Mouse (Mus musculus) embryonic facial prominence, embryonic 14.5 days (tissue): ENCODE measurements around the gene Baz2b. TPM values are rescaled to one million over a fixed set of nuclear protein-coding genes. Genes with fewer than 3 reads are reported as not detected.

Experiments used
- ATAC-seq: fragments of 200-750 bp; cut with Nextera tagmentation; 2 replicates; pipeline ENCODE4 v1.8.0; 2017; ENCODE audit warnings: low read depth, moderate number of reproducible peaks, moderate TSS enrichment
- DNase-seq: peaks from one replicate; pipeline ENCODE4 v3.0.0-alpha.2; 2015; ENCODE audit warnings: low spot score
- H3K27ac ChIP-seq: fragments of 300-500 bp; sonication (generic); replicated peaks from 2 replicates; pipeline ENCODE4 v1.5.1; 2014; ENCODE audit warnings: low read depth, mild to moderate bottlenecking, low read length, moderate library complexity
- H3K27me3 ChIP-seq: fragments of 300-500 bp; sonication (generic); replicated peaks from 2 replicates; pipeline ENCODE4 v1.6.1; 2014; ENCODE audit warnings: low read length; ENCODE audit not compliant: control insufficient read depth, insufficient read depth
- H3K36me3 ChIP-seq: fragments of 300-500 bp; sonication (generic); 2 replicates; pipeline ENCODE4 v1.6.1; 2014; ENCODE audit warnings: low read length, mixed read lengths; ENCODE audit not compliant: control insufficient read depth, insufficient read depth
- H3K4me1 ChIP-seq: fragments of 300-500 bp; sonication (generic); 2 replicates; pipeline ENCODE4 v1.6.1; 2014; ENCODE audit warnings: antibody characterized with exemption, low read length; ENCODE audit not compliant: control insufficient read depth, insufficient read depth
- H3K4me2 ChIP-seq: fragments of 300-500 bp; sonication (generic); 2 replicates; pipeline ENCODE4 v1.6.1; 2014; ENCODE audit warnings: low read depth, mild to moderate bottlenecking, low read length, moderate library complexity, mixed read lengths
- H3K4me3 ChIP-seq: fragments of 300-500 bp; sonication (generic); 2 replicates; pipeline ENCODE4 v1.5.1; 2014; ENCODE audit warnings: low read depth, mild to moderate bottlenecking, low read length
- H3K9ac ChIP-seq: fragments of 300-500 bp; sonication (generic); 2 replicates; pipeline ENCODE4 v1.6.1; 2014; ENCODE audit warnings: low read depth, mild to moderate bottlenecking, low read length, moderate library complexity, mixed read lengths
- H3K9me3 ChIP-seq: fragments of 300-500 bp; sonication (generic); 2 replicates; pipeline ENCODE4 v1.6.1; 2016; ENCODE audit warnings: low read length; ENCODE audit not compliant: control insufficient read depth
- WGBS: fragments of 180-500 bp; shearing (Covaris S2); extraction: QIAGEN DNeasy Blood & Tissue Kit; methylation state at CpG from one replicate; pipeline ENCODE4 v1.1.7; 2014; 5-methylcytosine and 5-hydroxymethylcytosine counted together
- polyA plus RNA-seq: library from polyadenylated mRNA; unstranded; fragments of >200 nt; fragmentation: Nextera tagmentation; extraction: Ambion mirVana; gene quantifications from 2 replicates; pipeline ENCODE4 v1.2.1, GENCODE M21; 2014

Gene Baz2b
- polyA plus RNA-seq, 1 experiment from 2014 or later, result 44.1 TPM

DNA sequence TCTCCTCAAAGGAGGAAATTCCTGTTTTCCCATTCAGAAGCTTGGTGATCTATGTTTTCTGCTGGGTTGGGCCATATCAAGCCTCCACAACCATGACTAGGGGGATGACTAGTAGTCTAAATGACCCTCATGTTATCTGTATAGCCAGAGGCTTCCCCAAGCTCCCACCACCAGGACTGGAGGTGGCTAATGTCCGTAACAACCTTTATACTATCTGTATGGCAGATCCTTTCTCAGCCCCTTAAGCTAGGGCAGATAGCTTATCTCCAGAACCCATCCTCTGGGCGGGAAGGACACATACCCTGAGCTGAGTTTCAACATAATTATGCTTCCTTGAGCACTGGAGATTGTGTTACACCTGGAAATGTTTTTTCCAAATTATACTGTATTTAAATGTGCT is 45.9 kb downstream of the Baz2b start:
- no peaks in the 10 kb centered on the region for H3K9me3 ChIP-seq
- 79% methylated on average over 2 of the region's 2 CpGs for WGBS
- H3K4me3 ChIP-seq, result no peak overlapping the region
- H3K36me3 ChIP-seq, result no peaks in the 10 kb centered on the region
- H3K4me2 ChIP-seq, result no peak overlapping the region
- no peaks in the 10 kb centered on the region for H3K27me3 ChIP-seq
- ATAC-seq, result no peak
- DNase-seq, result no peak
- H3K4me1 ChIP-seq, result no peaks in the 10 kb centered on the region
- no peak overlapping the region for H3K27ac ChIP-seq
- no peak overlapping the region for H3K9ac ChIP-seq

DNA sequence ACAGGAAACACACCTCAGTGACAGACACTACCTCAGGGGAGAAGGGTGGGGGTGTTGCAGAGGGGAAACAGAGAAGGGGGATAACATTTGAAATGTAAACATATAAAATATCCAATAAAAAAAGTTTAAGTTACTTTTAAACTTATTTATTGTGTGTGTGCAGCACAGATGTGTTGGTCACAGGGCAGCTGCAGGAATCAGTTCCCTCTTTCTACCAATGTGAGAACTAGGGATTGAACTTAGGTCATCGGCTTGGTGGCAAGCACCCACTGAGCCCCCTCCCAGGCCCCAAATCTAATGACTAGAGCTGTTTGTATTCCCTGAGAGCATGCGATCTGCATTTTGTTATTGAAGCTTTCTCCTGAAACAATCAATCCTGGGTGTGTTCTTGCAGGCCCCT is 57.2 kb downstream of the Baz2b start:
- Histone ChIP-seq H3K27me3 (no peaks in the 10 kb centered on the region), H3K36me3 (no peaks in the 10 kb centered on the region), H3K27ac (no peak overlapping the region), H3K9ac (no peak overlapping the region), H3K4me2 (no peak overlapping the region), H3K9me3 (no peaks in the 10 kb centered on the region), H3K4me1 (no peaks in the 10 kb centered on the region; the same call in 1 of the 2 replicates), H3K4me3 (no peak overlapping the region)
- ATAC-seq (no peak), DNase-seq (no peak)
- 87% methylated on average over 2 of the region's 2 CpGs for WGBS

DNA sequence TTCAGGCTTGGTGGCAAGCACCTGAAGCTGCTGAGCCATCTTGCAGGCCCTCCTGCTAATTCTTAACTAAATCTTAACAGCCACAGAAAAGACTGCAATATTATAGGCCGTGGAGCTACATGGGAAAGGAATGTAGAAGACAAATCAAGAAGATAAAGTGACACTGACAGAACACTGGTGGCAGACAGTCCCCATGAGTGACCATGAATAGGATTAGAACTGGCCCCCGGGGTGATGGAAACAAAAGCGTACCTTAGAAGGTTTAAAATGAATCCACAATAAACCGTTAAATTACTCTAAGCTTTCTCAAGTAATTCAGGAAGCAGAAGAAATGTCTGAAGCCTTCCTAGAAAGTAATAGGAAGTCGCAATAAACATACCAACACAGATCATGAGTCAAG is 61.0 kb downstream of the Baz2b start:
- H3K9ac ChIP-seq, result no peak overlapping the region
- H3K4me3 ChIP-seq, result no peak overlapping the region
- no peak overlapping the region for H3K4me2 ChIP-seq
- H3K27me3 ChIP-seq, result no peaks in the 10 kb centered on the region
- WGBS, result 63% methylated on average over 5 of the region's 5 CpGs
- H3K4me1 ChIP-seq, result peaks cover 3% of the 10 kb centered on the region; the same call in 1 of the 2 replicates
- ATAC-seq (no peak), DNase-seq (no peak)
- H3K27ac ChIP-seq, result no peak overlapping the region
- no peaks in the 10 kb centered on the region for H3K9me3 ChIP-seq
- no peaks in the 10 kb centered on the region for H3K36me3 ChIP-seq

DNA sequence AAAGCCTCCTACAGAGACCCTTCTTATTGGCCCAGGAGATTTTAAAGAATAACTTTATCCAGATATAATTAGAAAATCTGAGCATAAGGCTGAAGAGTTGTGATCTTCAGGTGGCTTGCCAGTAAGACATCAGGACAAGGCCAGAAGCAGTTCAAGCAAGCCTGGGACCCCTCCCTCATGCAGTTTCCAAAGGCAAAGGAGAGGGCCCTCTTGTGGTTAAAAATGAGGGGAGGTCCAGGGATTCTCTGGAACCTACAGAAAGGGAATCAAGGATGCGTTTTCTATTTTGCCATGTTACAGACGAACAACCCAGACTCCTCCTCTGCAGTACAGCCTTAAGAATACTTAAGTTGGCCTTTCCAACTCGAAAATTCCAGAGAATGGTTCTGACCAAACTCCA is 62.2 kb downstream of the Baz2b start:
- no peak overlapping the region for H3K27ac ChIP-seq
- no peaks in the 10 kb centered on the region for H3K27me3 ChIP-seq
- no peak overlapping the region for H3K4me2 ChIP-seq
- no peak for DNase-seq
- no peak overlapping the region for H3K9ac ChIP-seq
- peaks cover 3% of the 10 kb centered on the region; the same call in 1 of the 2 replicates for H3K4me1 ChIP-seq
- 49% methylated on average over 3 of the region's 3 CpGs for WGBS
- no peak for ATAC-seq
- no peaks in the 10 kb centered on the region for H3K9me3 ChIP-seq
- H3K36me3 ChIP-seq, result no peaks in the 10 kb centered on the region
- H3K4me3 ChIP-seq, result no peak overlapping the region

DNA sequence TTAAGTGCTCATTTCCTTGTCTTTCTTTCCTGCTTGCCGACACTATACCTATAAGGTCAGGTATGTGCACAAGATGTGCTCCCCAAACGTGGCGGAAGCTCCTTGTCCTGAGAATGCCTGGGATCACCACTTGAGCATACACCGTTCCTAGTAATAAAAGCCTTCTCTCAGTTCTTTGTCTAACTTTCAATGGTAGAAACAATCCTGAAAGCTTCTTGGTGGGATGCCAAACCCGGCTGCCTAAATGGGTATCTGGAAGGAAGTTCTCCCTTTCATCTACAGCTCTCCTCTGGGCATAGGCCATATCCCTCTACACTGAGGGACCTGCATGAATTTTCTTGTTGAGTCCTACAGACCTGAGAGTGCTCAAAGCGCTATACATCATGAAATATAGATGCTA is 63.9 kb downstream of the Baz2b start:
- Histone ChIP-seq H3K27ac (no peak overlapping the region), H3K9me3 (no peaks in the 10 kb centered on the region), H3K9ac (no peak overlapping the region), H3K36me3 (no peaks in the 10 kb centered on the region), H3K4me1 (peaks cover 3% of the 10 kb centered on the region; the same call in 1 of the 2 replicates), H3K4me2 (no peak overlapping the region), H3K4me3 (no peak overlapping the region), H3K27me3 (no peaks in the 10 kb centered on the region)
- DNase-seq (peak; percentile 79), ATAC-seq (peak; percentile 67; the same call in 1 of the 2 replicates)
- WGBS, result 62% methylated on average over 6 of the region's 6 CpGs

DNA sequence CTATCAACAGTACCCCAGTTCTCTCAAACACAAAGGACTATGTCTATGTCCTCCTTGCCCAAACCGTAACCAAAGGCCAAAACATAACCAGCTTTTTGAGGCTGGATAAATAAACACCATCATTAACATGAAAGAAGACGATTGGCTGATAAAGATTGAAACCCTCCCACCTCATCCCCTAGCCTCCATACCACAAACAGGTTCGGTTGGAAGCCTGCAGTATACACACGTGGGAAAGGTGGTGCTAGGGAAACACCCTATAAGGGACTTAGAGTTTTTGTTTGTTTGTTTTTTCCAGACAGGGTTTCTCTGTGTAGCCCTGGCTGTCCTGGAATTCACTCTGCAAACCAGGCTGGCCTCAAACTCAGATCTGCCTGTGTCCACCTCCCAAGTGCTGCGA is 66.3 kb downstream of the Baz2b start:
- H3K9me3 ChIP-seq, result no peaks in the 10 kb centered on the region
- H3K4me2 ChIP-seq, result no peak overlapping the region
- no peak for DNase-seq
- H3K27ac ChIP-seq, result no peak overlapping the region
- peaks cover 3% of the 10 kb centered on the region; the same call in 1 of the 2 replicates for H3K4me1 ChIP-seq
- no peak overlapping the region for H3K9ac ChIP-seq
- H3K36me3 ChIP-seq, result no peaks in the 10 kb centered on the region
- no peaks in the 10 kb centered on the region for H3K27me3 ChIP-seq
- no peak overlapping the region for H3K4me3 ChIP-seq
- WGBS, result 51% methylated on average over 5 of the region's 5 CpGs
- no peak for ATAC-seq

DNA sequence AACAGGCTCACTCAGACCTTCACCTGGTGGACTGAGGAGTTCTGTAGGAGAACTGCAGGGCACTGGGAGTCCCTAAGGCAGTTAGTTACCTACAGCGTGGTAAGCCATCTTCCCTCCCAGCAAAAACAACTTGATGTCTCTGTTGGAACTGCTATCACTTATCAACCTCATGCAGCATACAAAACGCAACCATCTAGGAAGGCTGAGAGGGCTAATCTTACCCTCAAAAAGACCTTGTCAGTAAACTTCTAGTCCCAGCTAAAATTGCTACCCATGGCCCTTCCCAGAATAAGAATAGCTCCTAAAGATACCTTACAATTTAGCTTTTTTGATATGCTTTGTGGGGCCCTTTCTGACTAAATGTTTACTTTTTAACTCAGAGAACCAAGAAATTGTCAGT is 67.4 kb downstream of the Baz2b start:
- H3K4me2 ChIP-seq, result no peak overlapping the region
- WGBS, result 89% methylated on average over 2 of the region's 2 CpGs
- no peaks in the 10 kb centered on the region for H3K36me3 ChIP-seq
- DNase-seq, result no peak
- no peak overlapping the region for H3K4me3 ChIP-seq
- no peaks in the 10 kb centered on the region for H3K27me3 ChIP-seq
- H3K4me1 ChIP-seq, result 0 out of 2 replicates have a peak, but pooled peaks cover 3% of the 10 kb centered on the region
- ATAC-seq, result no peak
- H3K9me3 ChIP-seq, result no peaks in the 10 kb centered on the region
- no peak overlapping the region for H3K9ac ChIP-seq
- no peak overlapping the region for H3K27ac ChIP-seq

DNA sequence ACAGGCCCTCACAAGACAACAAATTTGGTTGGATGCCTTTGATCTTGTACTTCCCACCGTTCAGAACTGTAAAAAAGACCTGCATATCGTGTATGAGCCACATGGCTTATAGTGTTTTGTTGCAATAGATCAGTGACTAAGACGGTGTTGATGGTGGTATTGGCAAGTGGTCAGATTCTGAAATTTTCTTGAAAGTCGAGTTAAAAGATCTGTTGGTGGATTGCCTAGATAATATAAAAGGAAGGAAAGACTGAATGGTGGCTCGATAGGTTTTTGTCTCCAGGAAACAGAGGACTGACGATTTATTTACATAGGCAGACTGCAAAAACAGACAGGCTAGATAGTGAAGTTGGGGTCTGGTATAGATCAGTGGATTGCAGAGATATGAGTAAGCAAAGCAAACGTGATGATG is 70.9 kb downstream of the Baz2b start:
- no peak overlapping the region for H3K4me2 ChIP-seq
- ATAC-seq (no peak), DNase-seq (no peak)
- H3K27ac ChIP-seq, result no peak overlapping the region
- H3K9ac ChIP-seq, result no peak overlapping the region
- no peaks in the 10 kb centered on the region for H3K9me3 ChIP-seq
- no peaks in the 10 kb centered on the region for H3K27me3 ChIP-seq
- H3K36me3 ChIP-seq, result no peaks in the 10 kb centered on the region
- no peaks in the 10 kb centered on the region for H3K4me1 ChIP-seq
- WGBS, result 46% methylated on average over 7 of the region's 7 CpGs
- no peak overlapping the region for H3K4me3 ChIP-seq

DNA sequence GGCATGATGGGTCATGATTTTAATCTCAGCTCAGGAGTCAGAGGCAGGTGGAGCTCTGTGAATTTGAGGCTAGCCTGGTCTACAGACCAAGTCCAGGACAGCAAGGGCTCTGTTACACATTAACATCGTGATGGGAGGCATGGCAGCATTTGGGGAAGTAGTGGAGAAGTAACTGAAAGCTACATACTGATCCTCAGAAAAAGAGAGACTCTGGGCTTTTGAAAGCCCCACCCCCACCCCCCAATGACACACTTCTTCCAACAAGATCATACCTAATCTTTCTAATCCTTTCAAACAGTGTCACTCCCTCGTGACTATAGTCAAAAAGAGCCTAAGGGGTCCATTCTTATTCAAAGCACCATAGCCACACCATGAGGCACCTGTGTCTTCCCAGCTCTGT is 73.8 kb downstream of the Baz2b start:
- ATAC-seq (no peak), DNase-seq (no peak)
- 61% methylated on average over 2 of the region's 2 CpGs for WGBS

More for the DNA sequence above, 73.8 kb downstream of the Baz2b start:
- H3K27me3 ChIP-seq, result no peaks in the 10 kb centered on the region
- no peak overlapping the region for H3K9ac ChIP-seq
- H3K27ac ChIP-seq, result no peak overlapping the region
- no peaks in the 10 kb centered on the region for H3K36me3 ChIP-seq
- no peak overlapping the region for H3K4me3 ChIP-seq
- H3K4me1 ChIP-seq, result peaks cover 18% of the 10 kb centered on the region; the same call in 1 of the 2 replicates
- H3K9me3 ChIP-seq, result no peaks in the 10 kb centered on the region
- no peak overlapping the region for H3K4me2 ChIP-seq
